Mouse (Mus musculus): ENCODE results near the gene Gla. TPM values are rescaled to one million over a fixed set of nuclear protein-coding genes. Genes with fewer than 3 reads are reported as not detected.

The Gla gene
- total and polyA plus RNA-seq, 3 experiments = 0.34 to 16.0 (median 10.7) TPM

- H3K4me1 ChIP-seq (ENCODE audit: insufficient read depth, low read depth, low read length) = no peaks in the 10 kb centered on the region
- ATAC-seq (ENCODE audit: extremely low read depth, insufficient number of reproducible peaks, low FRiP score, poor library complexity, severe bottlenecking) (no peak; the same call in 1 of the 2 replicates), DNase-seq (ENCODE audit: low spot score) (no peak)
- H3K27me3 ChIP-seq (ENCODE audit: insufficient read depth, low read length) = no peaks in the 10 kb centered on the region
- TF ChIP-seq GATA2 (IDR thresholded peaks at IDR 0.05; ENCODE audit: borderline replicate concordance, low read depth, low read length) (no peak), GATA1 (IDR thresholded peaks at IDR 0.05; ENCODE audit: borderline replicate concordance, low read length) (no peak), CTCF (IDR thresholded peaks at IDR 0.05; ENCODE audit: low read depth, low read length) (no peak), POLR2AphosphoS5 (IDR thresholded peaks at IDR 0.05; ENCODE audit: insufficient replicate concordance, low read depth, low read length) (no peak), TAL1 (conservative IDR thresholded peaks at IDR 0.05; ENCODE audit: low read depth, low read length) (no peak)
- H3K9me3 ChIP-seq (replicated peaks) = no peaks in the 10 kb centered on the region
- H3K36me3 ChIP-seq (replicated peaks) = no peaks in the 10 kb centered on the region
- no peak overlapping the region for H3K4me3 ChIP-seq (ENCODE audit: low read depth, low read length)
Observed at GRCm38 (mm10) chrX:134635860-134636259, 34.9 kb upstream of the Gla start.

GRCm38 (mm10) chrX:134635111-134635510 is 34.2 kb upstream of the Gla start:
- TF ChIP-seq TAL1 (conservative IDR thresholded peaks at IDR 0.05; ENCODE audit: low read depth, low read length) (no peak), GATA2 (IDR thresholded peaks at IDR 0.05; ENCODE audit: borderline replicate concordance, low read depth, low read length) (no peak), GATA1 (IDR thresholded peaks at IDR 0.05; ENCODE audit: borderline replicate concordance, low read length) (no peak), CTCF (IDR thresholded peaks at IDR 0.05; ENCODE audit: low read depth, low read length) (no peak), POLR2AphosphoS5 (IDR thresholded peaks at IDR 0.05; ENCODE audit: insufficient replicate concordance, low read depth, low read length) (no peak)
- DNase-seq (ENCODE audit: low spot score) (no peak), ATAC-seq (ENCODE audit: extremely low read depth, insufficient number of reproducible peaks, low FRiP score, poor library complexity, severe bottlenecking) (no peak)
- Histone ChIP-seq H3K36me3 (replicated peaks) (no peaks in the 10 kb centered on the region), H3K27me3 (ENCODE audit: insufficient read depth, low read length) (no peaks in the 10 kb centered on the region), H3K9me3 (replicated peaks) (no peaks in the 10 kb centered on the region), H3K4me3 (ENCODE audit: low read depth, low read length) (no peak overlapping the region), H3K4me1 (ENCODE audit: insufficient read depth, low read depth, low read length) (no peaks in the 10 kb centered on the region)

- ATAC-seq (ENCODE audit: extremely low read depth, insufficient number of reproducible peaks, low FRiP score, poor library complexity, severe bottlenecking) (no peak), DNase-seq (ENCODE audit: low spot score) (no peak)
- H3K27me3 ChIP-seq (ENCODE audit: insufficient read depth, low read length) = no peaks in the 10 kb centered on the region
- H3K4me1 ChIP-seq (ENCODE audit: insufficient read depth, low read depth, low read length) = no peaks in the 10 kb centered on the region
- H3K36me3 ChIP-seq (replicated peaks) = no peaks in the 10 kb centered on the region
- no peak for TF ChIP-seq POLR2AphosphoS5 (IDR thresholded peaks at IDR 0.05; ENCODE audit: insufficient replicate concordance, low read depth, low read length)
- TF ChIP-seq GATA2 (IDR thresholded peaks at IDR 0.05; ENCODE audit: borderline replicate concordance, low read depth, low read length) = no peak
- no peak for TF ChIP-seq GATA1 (IDR thresholded peaks at IDR 0.05; ENCODE audit: borderline replicate concordance, low read length)
- TF ChIP-seq CTCF (IDR thresholded peaks at IDR 0.05; ENCODE audit: low read depth, low read length) = no peak
- TF ChIP-seq TAL1 (conservative IDR thresholded peaks at IDR 0.05; ENCODE audit: low read depth, low read length) = no peak
- H3K4me3 ChIP-seq (ENCODE audit: low read depth, low read length) = no peak overlapping the region
- no peaks in the 10 kb centered on the region for H3K9me3 ChIP-seq (replicated peaks)
Observed at GRCm38 (mm10) chrX:134632710-134633109, 31.8 kb upstream of the Gla start.

- Histone ChIP-seq H3K27me3 (ENCODE audit: insufficient read depth, low read length) (no peaks in the 10 kb centered on the region), H3K4me3 (ENCODE audit: low read depth, low read length) (no peak overlapping the region)
Observed at GRCm38 (mm10) chrX:134628200-134628599, 27.3 kb upstream of the Gla start.

GRCm38 (mm10) chrX:134623350-134623749 is 22.4 kb upstream of the Gla start:
- Histone ChIP-seq H3K4me1 (ENCODE audit: insufficient read depth, low read depth, low read length) (no peaks in the 10 kb centered on the region), H3K9me3 (replicated peaks) (no peaks in the 10 kb centered on the region), H3K36me3 (replicated peaks) (no peaks in the 10 kb centered on the region), H3K27me3 (ENCODE audit: insufficient read depth, low read length) (no peaks in the 10 kb centered on the region), H3K4me3 (ENCODE audit: low read depth, low read length) (no peak overlapping the region)
- DNase-seq (ENCODE audit: low spot score) (no peak), ATAC-seq (ENCODE audit: extremely low read depth, insufficient number of reproducible peaks, low FRiP score, poor library complexity, severe bottlenecking) (no peak)
- no peak for TF ChIP-seq TAL1 (conservative IDR thresholded peaks at IDR 0.05; ENCODE audit: low read depth, low read length)
- no peak for TF ChIP-seq CTCF (IDR thresholded peaks at IDR 0.05; ENCODE audit: low read depth, low read length)

More at GRCm38 (mm10) chrX:134628200-134628599, 27.3 kb upstream of the Gla start:
- TF ChIP-seq GATA1 (IDR thresholded peaks at IDR 0.05; ENCODE audit: borderline replicate concordance, low read length) (no peak), TAL1 (conservative IDR thresholded peaks at IDR 0.05; ENCODE audit: low read depth, low read length) (no peak), POLR2AphosphoS5 (IDR thresholded peaks at IDR 0.05; ENCODE audit: insufficient replicate concordance, low read depth, low read length) (no peak), GATA2 (IDR thresholded peaks at IDR 0.05; ENCODE audit: borderline replicate concordance, low read depth, low read length) (no peak), CTCF (IDR thresholded peaks at IDR 0.05; ENCODE audit: low read depth, low read length) (no peak)
- ATAC-seq (ENCODE audit: extremely low read depth, insufficient number of reproducible peaks, low FRiP score, poor library complexity, severe bottlenecking) (no peak), DNase-seq (ENCODE audit: low spot score) (no peak)
- Histone ChIP-seq H3K9me3 (replicated peaks) (no peaks in the 10 kb centered on the region), H3K36me3 (replicated peaks) (no peaks in the 10 kb centered on the region), H3K4me1 (ENCODE audit: insufficient read depth, low read depth, low read length) (no peaks in the 10 kb centered on the region)

- Histone ChIP-seq H3K36me3 (replicated peaks) (no peaks in the 10 kb centered on the region), H3K4me1 (ENCODE audit: insufficient read depth, low read depth, low read length) (no peaks in the 10 kb centered on the region), H3K4me3 (ENCODE audit: low read depth, low read length) (no peak overlapping the region), H3K27me3 (ENCODE audit: insufficient read depth, low read length) (no peaks in the 10 kb centered on the region), H3K9me3 (replicated peaks) (no peaks in the 10 kb centered on the region)
- ATAC-seq (ENCODE audit: extremely low read depth, insufficient number of reproducible peaks, low FRiP score, poor library complexity, severe bottlenecking) = no peak
- DNase-seq (ENCODE audit: low spot score) = no peak
- TF ChIP-seq POLR2AphosphoS5 (IDR thresholded peaks at IDR 0.05; ENCODE audit: insufficient replicate concordance, low read depth, low read length) = no peak
- TF ChIP-seq GATA1 (IDR thresholded peaks at IDR 0.05; ENCODE audit: borderline replicate concordance, low read length) = no peak
- no peak for TF ChIP-seq GATA2 (IDR thresholded peaks at IDR 0.05; ENCODE audit: borderline replicate concordance, low read depth, low read length)
- TF ChIP-seq CTCF (IDR thresholded peaks at IDR 0.05; ENCODE audit: low read depth, low read length) = no peak
- TF ChIP-seq TAL1 (conservative IDR thresholded peaks at IDR 0.05; ENCODE audit: low read depth, low read length) = no peak
Observed at GRCm38 (mm10) chrX:134621685-134622084, 20.8 kb upstream of the Gla start.

Measured in G1E (cell line).